Mouse (Mus musculus) brown adipose tissue, adult 24 weeks (tissue): Measurements from ENCODE around the gene Ubn2. TPM values are rescaled to one million over a fixed set of nuclear protein-coding genes. Genes with fewer than 3 reads are reported as not detected.

Experiments
- H3K27ac ChIP-seq: fragments of 200-500 bp; replicated peaks from 2 replicates; pipeline ENCODE4 v1.5.1; 2012; ENCODE audit warnings: low read depth, mild to moderate bottlenecking, low read length
- H3K4me1 ChIP-seq: fragments of 200-500 bp; 2 replicates; pipeline ENCODE4 v1.6.1; 2012; ENCODE audit warnings: low read length, mixed read lengths; ENCODE audit not compliant: control insufficient read depth, insufficient read depth, insufficient read length
- H3K4me3 ChIP-seq: fragments of 200-500 bp; 2 replicates; pipeline ENCODE4 v1.5.1; 2012; ENCODE audit warnings: low read depth, mild to moderate bottlenecking, low read length, moderate library complexity; ENCODE audit not compliant: insufficient read depth
- polyA plus RNA-seq: library from polyadenylated mRNA; stranded (reverse); fragments of >200 nt; gene quantifications from 2 replicates; pipeline ENCODE4 v1.2.4, GENCODE M21; 2012; ENCODE audit not compliant: missing spikeins, insufficient read depth, insufficient read length

The Ubn2 gene
- polyA plus RNA-seq, 1 experiment = 6.8 TPM

DNA sequence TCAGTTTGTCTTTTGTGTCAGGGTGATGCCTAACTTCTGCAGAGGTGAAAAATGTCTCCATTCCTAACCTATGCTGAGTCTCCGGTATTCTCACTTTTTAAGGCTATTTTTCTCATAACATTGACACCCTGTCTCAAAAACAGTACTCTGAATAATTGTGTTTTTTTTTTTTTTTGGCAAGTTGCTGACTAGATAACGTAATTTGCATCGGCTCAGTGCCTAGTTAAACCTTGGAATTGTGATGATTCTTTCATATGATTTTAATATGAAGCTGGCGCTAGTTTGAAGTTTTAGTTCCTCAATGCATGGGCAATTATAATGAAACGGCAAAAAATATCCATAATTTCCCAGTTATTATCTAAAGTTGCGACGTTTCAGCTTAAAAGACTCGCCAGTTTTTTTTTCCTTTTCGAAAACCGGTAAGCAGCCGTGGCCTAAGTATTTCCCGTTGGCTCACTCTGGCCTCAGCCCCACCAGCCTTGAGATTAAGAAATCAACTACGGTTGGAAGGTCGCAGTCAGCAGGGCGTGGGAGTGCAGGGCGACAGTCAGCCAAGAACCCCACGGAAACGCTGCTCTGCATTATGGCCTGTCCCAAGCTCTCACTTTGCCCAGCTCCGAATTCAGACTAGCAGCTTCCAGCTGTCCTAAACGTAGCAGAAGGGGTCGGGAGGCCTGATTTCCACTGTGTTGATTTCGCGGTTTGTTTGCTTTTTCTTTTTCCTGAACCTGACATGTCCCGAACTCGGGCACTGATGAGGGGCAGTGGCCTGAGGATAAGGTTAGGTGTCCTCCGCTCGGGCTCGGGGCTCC is 116.7 kb downstream of the Ubn2 start:
- Histone ChIP-seq H3K27ac (peak overlapping the region; percentile 98), H3K4me3 (peak overlapping the region; percentile 89), H3K4me1 (peaks cover 3% of the 10 kb centered on the region; the same call in 1 of the 2 replicates)

DNA sequence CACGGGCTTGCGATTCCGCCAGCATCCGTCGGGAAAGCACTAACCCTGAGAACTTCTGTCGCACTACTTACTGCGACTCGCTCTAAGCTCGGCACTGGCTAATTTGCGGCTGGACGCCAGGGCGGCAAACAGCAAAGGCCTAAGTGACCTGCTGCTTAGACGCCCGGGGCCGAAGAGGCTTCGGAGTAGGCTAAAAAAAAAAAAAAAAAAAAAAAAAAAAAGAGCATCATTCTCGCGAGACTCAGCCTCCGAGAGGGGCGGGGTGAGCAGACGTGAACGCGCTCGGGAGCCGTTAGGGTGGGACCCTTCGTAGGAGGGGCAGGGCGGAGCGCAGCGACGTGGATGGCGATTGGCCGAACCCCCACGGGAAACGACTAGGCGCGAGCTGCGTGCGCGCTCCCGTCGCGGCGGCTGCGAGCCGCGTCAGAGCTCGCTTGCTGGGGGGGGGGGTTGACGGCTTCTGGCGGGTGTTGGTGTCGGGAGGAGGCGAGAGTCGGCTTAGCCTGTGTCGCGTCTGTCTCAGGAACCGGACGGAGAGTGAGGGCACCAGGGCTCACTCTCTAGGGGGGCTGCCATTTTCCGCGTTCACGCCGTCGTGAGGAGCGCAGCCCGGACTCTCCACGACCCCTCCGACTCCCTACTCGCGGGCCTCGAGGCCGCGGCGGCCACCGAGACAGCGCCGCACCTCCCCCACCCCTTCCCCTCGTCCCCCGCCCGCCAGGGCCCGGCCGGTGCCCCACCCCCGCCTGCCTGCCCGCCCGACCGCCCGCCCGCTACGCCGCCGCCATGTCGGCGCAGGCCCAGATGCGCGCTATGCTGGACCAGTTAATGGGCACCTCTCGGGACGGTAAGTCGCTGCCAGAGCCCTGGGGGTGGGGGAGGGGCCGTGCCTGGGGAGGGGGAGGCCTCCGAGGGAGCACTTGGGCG is 117.6 kb downstream of the Ubn2 start, which contains the start of gene Luc7l2:
Gene Luc7l2 (plus strand): TSS at position 273 of the 927 bp plus-strand sequence.
- peak within 1 kb of the TSS; percentile 99 for H3K27ac ChIP-seq
- peaks cover 3% of the 10 kb centered on the region; the same call in 1 of the 2 replicates for H3K4me1 ChIP-seq
- H3K4me3 ChIP-seq = peak within 1 kb of the TSS; percentile 94

DNA sequence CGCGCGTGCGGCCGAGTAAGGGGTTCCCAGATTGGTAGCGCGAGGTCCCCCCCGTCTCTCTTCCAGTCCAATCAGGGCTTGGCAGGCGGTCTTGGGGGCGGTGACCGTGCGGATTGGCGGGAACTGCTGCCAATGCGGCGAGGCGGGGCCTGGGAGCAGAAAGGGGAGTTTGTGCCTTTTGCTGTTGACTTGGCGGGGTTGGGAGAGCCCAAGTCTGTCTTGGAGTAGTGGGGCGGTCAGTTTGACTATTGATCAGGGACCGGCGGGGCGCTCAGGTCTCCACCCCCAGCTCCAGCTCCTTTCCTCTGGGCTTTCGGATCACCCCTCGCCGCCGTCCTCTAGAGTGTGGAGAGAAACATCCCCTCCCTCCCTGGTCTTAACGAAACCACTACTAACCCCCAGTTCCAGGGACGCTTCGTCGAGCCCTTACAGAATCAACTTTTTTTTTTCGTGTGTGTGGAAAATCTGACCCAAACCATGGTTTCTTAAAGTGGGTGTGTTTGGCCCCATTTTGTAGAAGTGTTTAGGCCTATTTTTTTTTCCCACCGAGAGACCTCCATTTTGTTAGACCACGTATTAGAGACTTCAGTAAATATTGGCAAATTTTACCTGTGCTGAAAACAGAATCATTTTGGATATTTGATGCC is 118.4 kb downstream of the Ubn2 start:
- Histone ChIP-seq H3K4me1 (peaks cover 3% of the 10 kb centered on the region; the same call in 1 of the 2 replicates), H3K27ac (peak overlapping the region; percentile 68), H3K4me3 (peak overlapping the region; percentile 93)

DNA sequence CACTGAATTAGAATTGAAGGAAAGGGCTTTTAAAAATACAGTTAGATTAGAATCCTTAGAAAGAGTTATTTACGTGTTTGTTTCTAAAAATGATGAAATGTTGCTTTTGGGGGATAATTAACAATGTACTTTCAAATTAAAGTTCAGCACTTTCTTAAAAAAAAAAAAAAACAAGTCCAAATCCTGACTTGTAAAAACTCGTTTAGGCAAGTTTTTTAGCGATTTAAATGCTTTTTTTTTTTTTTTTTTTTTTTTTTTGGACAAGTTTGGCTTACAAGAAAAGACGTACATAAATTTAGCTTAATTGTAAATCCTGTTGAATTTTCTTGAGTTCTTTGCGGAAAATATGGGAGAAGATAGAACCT is 118.9 kb downstream of the Ubn2 start:
- no peak overlapping the region for H3K27ac ChIP-seq
- peaks cover 3% of the 10 kb centered on the region; the same call in 1 of the 2 replicates for H3K4me1 ChIP-seq
- no peak overlapping the region for H3K4me3 ChIP-seq

Other genes starting within 250 kb of the Ubn2 start
- gene D630045J12Rik, start 179.9 kb upstream of the Ubn2 start, polyA plus RNA-seq = 0.13 and 0.24 TPM in 2 replicates
- gene Zc3hav1l, start 134.7 kb upstream of the Ubn2 start, polyA plus RNA-seq = 0.28 and 0.63 TPM in 2 replicates
- gene Zc3hav1, start 79.3 kb upstream of the Ubn2 start, polyA plus RNA-seq = 10.5 and 10.6 TPM in 2 replicates
- 1.7 and 2.9 TPM in 2 replicates for gene Ttc26, start 52.5 kb upstream of the Ubn2 start, polyA plus RNA-seq
- gene Fmc1, start 99.6 kb downstream of the Ubn2 start, polyA plus RNA-seq = 500 and 513 TPM in 2 replicates
- 68.4 and 83.5 TPM in 2 replicates for gene Luc7l2, start 117.4 kb downstream of the Ubn2 start, polyA plus RNA-seq
- 1.3 TPM in 1 of 2 replicates, not detected in the other for gene Klrg2, start 203.3 kb downstream of the Ubn2 start, polyA plus RNA-seq
- gene Clec2l, start 229.1 kb downstream of the Ubn2 start, polyA plus RNA-seq = not detected in 2 replicates